Mouse (Mus musculus): ENCODE data around the gene Tmcc3.

The Tmcc3 gene

DNA sequence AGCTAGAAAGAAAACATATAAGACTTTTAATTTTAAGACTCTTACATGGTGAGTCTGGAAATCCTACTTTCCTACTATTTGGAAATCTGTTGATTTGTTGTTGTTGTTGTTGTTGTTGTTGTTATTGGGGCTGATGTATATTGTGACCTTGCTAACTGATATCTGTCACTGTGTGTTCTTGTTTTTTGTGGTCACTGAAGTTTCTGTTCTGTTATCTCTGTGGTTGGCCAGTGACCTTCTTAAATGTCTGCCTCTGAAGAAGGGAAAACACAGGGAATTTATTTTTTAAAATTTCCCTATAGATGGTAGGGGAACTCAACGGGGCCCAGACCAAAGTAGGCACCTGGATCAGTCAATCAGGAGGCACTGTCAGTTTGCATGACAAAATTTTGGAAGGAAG is 48.9 kb downstream of the Tmcc3 start:
- DNase-seq (ENCODE audit: low read depth, low spot score): no peak

GRCm38 (mm10) chr10:94371293-94371692 is 59.5 kb downstream of the Tmcc3 start:
- no peak for DNase-seq (ENCODE audit: low read depth, low spot score)

DNA sequence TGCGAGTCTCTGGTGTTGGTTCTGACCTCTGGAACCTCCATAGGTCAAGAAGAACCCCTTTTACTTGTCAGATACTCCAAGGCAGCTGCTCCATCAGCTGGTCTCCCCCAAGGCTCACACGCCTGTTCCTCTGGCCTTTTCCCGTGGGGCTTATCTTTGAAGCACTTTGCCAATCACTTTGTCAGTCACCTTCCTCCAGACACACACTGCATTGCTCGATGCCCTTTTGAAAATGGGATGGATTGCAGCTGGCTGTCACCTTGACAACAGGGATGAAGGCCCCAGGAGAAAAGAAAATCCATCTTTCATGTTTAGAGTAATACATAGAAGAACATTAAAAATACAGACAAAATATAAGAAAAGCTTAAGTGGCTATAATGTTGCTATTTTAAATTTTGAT is 65.2 kb downstream of the Tmcc3 start:
- no peak for DNase-seq (ENCODE audit: low read depth, low spot score)

- DNase-seq (ENCODE audit: low read depth, low spot score): no peak
Observed at GRCm38 (mm10) chr10:94377844-94378243, 66.1 kb downstream of the Tmcc3 start.

DNA sequence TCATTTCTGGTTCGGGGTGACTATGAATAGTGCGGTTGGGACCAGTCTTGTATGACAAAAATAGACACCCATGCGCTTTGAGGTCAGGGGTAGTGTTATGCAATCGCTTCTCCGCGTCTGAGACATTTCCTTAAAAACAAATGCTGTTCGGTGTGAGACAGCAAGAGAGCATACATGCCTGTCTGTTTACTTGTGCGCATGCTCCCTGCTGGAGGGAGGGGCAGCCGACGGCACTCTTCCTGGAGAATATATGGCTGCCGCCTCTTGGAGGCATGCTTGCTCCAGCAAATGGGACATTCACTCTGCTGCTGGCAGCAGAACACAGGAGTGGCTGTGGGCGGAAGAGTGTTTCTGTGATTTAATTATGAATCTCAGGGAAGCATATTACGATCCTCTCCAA is 66.6 kb downstream of the Tmcc3 start:
- DNase-seq (ENCODE audit: low read depth, low spot score): no peak

GRCm38 (mm10) chr10:94380082-94380481 is 68.3 kb downstream of the Tmcc3 start:
- DNase-seq (ENCODE audit: low read depth, low spot score): no peak

DNA sequence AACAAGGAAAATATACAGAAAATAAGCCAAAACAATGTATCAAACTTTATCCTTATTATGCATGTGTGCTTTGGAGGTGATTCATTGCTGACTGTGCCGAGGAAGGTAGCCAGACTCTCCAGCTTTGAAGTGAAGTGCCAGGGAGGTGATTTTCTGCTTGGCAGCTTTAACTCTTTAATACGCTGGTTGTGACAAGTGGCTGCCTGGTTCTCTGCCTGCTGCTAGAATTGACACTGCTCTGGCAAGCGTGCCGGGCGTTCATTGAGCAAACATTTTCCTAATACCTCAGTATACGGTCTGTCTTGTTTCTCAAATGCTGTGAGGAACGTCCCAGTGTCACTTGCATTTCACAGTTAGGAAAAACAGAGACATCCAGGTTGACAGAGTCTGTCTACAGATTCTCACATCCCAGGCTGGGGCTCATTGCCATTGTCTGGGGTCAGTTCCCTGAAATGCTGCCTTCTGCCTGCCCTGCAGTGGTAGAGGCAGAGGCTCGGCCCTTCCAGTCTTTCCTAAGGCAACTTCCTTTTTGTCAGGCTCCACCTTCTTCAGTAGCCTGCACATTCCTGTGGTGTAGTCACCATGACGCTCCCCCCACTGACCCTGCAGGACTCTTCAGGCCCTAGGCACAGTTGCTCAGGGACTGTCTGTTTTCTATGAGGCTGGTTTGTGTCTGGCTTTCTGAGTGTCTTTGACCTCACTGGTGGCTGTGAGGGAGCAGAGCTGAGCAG is 69.1 kb downstream of the Tmcc3 start:
- no peak for DNase-seq (ENCODE audit: low read depth, low spot score)

DNA sequence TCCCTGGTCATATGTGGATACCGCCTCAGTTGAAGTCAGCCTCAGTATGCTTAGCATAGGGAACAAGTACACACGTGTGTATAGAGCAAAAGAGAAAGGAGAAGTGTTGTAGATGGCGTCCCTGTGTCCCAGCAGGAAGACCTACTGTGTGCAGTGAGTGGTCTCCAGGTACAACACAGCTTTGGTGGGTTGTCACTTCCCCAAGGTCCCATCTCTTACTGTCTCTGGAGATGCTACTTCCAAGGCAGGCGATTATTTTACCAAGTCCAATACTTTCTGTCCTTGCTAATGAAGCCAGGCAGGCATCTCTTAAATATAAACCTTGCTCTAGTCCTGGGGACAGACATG is 69.6 kb downstream of the Tmcc3 start:
- no peak for DNase-seq (ENCODE audit: low read depth, low spot score)

GRCm38 (mm10) chr10:94382618-94383017 is 70.9 kb downstream of the Tmcc3 start:
- no peak for DNase-seq (ENCODE audit: low read depth, low spot score)

DNA sequence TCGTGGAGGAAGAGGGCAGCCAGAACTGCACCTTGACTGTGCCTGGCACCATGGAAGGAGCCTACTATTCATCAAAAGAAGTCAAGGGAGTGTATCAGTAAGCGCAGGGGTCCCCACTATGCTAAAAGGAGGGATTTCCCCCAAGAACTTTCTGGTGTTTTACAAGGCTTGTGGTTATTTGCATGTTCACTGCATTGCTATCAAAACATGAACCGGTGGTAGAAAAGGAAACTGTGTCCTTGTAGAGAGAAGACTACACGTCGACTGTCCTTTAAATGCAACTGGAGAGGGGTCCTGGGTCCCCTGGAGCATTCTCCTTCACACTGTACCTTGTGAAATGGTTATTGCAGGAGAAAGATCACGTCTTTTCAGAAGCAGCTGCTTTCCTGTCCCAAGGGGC is 71.8 kb downstream of the Tmcc3 start:
- DNase-seq (ENCODE audit: low read depth, low spot score): no peak

DNA sequence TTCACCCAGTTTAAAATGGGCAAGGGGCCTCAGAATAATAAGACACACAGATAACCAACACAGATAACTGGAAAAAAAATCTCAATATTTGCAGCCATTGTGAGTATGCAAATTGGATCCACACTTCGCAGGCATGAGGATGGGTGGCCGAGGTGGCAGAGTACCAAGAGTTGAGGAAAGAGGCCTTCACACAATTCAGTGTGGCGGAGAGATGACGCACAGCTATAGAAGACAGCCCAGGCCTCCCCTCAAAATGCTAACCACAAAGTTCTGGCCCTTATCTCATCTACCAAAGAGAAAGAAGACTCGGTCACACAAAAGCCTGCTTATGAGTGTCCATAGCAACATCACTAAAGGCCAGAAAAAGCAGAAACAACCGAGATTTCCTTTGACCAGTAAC is 77.5 kb downstream of the Tmcc3 start:
- DNase-seq (ENCODE audit: low read depth, low spot score): no peak

DNA sequence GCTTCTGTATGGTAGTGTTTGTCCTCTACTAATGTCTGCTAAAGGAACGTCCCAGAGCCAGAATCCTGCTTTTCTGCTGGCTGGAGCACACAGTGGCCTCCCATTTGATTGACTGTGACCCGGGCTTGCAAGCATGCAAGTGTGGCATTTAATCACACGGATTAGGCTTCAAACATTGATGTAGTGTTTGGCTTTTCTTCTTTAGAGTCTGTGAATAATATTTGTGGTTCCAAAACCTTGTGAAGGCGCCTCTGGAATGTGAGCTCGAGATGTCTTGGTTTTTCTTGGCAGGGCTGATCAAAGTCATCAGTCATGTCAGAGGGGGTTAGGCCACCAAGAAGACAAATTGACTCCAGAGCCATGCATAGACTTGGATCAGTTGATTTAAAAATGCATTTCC is 79.3 kb downstream of the Tmcc3 start:
- DNase-seq (ENCODE audit: low read depth, low spot score): no peak

DNA sequence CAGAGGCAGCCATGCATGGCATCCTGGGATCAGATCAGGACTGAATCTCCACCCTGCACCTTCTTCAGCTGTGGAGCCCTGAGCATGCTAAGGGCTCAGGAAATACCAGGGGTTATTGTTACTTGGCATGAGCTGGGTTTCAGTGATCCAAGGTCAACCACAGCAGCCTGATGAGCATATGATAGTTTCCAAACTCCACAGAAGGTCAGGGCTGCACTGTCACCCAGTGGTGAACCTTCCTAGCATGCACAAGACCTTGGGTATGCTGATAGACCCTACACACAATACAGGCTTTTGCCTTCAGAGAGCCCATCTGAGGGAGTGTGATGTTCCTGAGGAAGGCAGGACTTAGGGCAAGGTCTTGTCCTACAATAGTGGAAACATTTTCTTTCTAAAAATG is 82.5 kb downstream of the Tmcc3 start:
- DNase-seq (ENCODE audit: low read depth, low spot score): no peak

GRCm38 (mm10) chr10:94397833-94398596 is 86.3 kb downstream of the Tmcc3 start:
- no peak for DNase-seq (ENCODE audit: low read depth, low spot score)

GRCm38 (mm10) chr10:94400895-94401294 is 89.1 kb downstream of the Tmcc3 start:
- DNase-seq (ENCODE audit: low read depth, low spot score): no peak

DNA sequence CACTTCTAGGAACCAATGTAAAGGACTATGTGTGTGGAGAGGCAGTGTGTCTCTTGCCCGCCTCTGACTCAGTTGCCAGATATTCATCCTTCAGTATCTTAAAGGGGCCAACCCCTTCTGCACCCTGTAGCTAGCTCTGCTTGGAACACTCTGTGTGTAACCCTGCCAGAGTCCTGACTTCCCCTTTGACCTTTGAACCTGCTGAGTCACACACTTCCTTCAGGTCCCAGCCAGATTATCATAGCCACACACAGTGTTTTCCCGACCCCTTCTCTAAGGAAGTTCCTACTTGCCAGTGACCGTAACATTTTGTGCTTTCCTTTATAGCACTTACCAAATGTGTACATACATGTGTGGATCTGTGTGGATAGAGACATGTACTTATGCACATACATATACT is 93.7 kb downstream of the Tmcc3 start:
- no peak for DNase-seq (ENCODE audit: low read depth, low spot score)

DNA sequence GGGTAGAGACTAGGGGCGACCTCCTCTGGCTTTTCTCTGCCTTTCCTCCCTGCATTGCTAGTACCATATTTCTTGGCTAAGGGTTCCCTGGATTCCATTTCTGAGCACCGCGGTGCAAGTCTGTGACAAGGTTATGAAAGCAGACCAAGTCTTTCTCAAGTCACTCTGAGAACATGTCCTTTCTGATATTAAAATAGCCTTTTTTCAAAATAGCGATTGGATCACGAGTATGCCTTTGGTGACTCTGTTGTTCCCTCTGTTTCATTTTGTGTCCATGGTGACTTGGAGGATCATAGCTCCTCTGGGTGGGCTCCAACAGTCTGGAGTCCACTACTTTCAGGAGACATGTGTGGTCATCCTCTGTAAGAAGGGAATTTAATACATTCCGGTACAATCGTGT is 95.1 kb downstream of the Tmcc3 start:
- no peak for DNase-seq (ENCODE audit: low read depth, low spot score)

GRCm38 (mm10) chr10:94408356-94409146 is 96.8 kb downstream of the Tmcc3 start:
- DNase-seq (ENCODE audit: low read depth, low spot score): peak; percentile 54

- no peak for DNase-seq (ENCODE audit: low read depth, low spot score)
Observed at GRCm38 (mm10) chr10:94409661-94410060, 97.9 kb downstream of the Tmcc3 start.

DNA sequence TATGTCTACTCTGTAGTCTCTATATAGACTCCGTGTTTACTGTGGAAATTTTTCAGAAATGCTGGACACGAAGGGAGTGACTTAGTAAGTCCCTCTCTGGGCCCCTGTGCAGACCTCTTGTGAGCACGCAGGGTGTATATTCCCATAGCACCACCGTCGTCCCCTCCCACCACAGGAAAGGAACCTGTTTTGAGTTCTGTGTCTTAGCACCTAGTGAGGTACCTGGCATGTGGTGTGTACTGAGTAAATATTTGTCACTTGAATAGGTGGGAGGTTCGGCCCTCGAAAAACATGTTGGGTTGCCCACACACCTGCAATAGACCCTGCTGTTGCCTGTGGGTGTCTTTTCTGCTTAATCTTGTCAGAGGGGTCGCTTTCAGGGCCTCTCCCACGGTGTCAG is 99.8 kb downstream of the Tmcc3 start:
- DNase-seq (ENCODE audit: low read depth, low spot score): no peak

- DNase-seq (ENCODE audit: low read depth, low spot score): no peak
Observed at GRCm38 (mm10) chr10:94413770-94414651, 102.3 kb downstream of the Tmcc3 start.
